In genomic region chr3:50382729-50383128, GRCm38 (mm10) we compare ENCODE assay signal across 9 mouse cellular contexts.
DNase-seq lines count a peak whose midpoint lies in the region; ATAC-seq lines count a peak whose summit lies in the region.
"Had no signal": no experiment of that assay in that cellular context is flagged by ENCODE, and none has a peak within 500 bp of the region (broad histone marks: within the 10 kb centered on the region; RNA-seq: fewer than 3 reads in every experiment).

No protein-coding gene starts in this region.

- intact Hi-C loops in heart, postnatal 36 days (cut with DNase I): loop anchor here (5.0 kb wide), 2 partner anchors 525 to 735 kb away; no protein-coding TSS in a partner anchor

- no peak for DNase-seq in heart, postnatal 36 days
- peak; percentile 20 for DNase-seq in embryonic facial prominence, embryonic 11.5 days (ENCODE audit: low spot score)
- no peak for DNase-seq in cerebellum, adult 9-11 months
- no peak for DNase-seq in ovary, adult 18-20 months (ENCODE audit: low spot score)
- DNase-seq in cerebellum, adult 9-10 months: no peak
- DNase-seq: liver, embryonic 13.5 days had no signal

- no peaks in the 10 kb centered on the region for H3K36me3 ChIP-seq in heart, embryonic 15.5 days
- H3K36me3 ChIP-seq in embryonic facial prominence, embryonic 11.5 days (replicated peaks; ENCODE audit: control insufficient read depth, insufficient read depth, low read depth, low read length): no peaks in the 10 kb centered on the region
- no peaks in the 10 kb centered on the region for H3K36me3 ChIP-seq in intestine, embryonic 16.5 days (ENCODE audit: control insufficient read depth, insufficient read depth, low read length)
- no peaks in the 10 kb centered on the region for H3K36me3 ChIP-seq in midbrain, embryonic 16.5 days (ENCODE audit: control insufficient read depth, insufficient read depth, low read length)
- H3K36me3 ChIP-seq: liver, embryonic 13.5 days had no signal

- 0 out of 2 replicates have a peak, but pooled peaks cover 7% of the 10 kb centered on the region for H3K4me1 ChIP-seq in heart, embryonic 15.5 days (replicated peaks)
- 0 out of 2 replicates have a peak, but pooled peaks cover 5% of the 10 kb centered on the region for H3K4me1 ChIP-seq in embryonic facial prominence, embryonic 11.5 days (ENCODE audit: control insufficient read depth, insufficient read depth, low read length)
- H3K4me1 ChIP-seq in intestine, embryonic 16.5 days (ENCODE audit: control insufficient read depth, insufficient read depth, low read length): no peaks in the 10 kb centered on the region
- peaks cover 11% of the 10 kb centered on the region for H3K4me1 ChIP-seq in midbrain, embryonic 16.5 days (ENCODE audit: control insufficient read depth, insufficient read depth, low read length)
- H3K4me1 ChIP-seq: liver, embryonic 13.5 days had no signal

- no peaks in the 10 kb centered on the region for H3K27me3 ChIP-seq in heart, embryonic 15.5 days
- H3K27me3 ChIP-seq in embryonic facial prominence, embryonic 11.5 days (ENCODE audit: control insufficient read depth, insufficient read depth, low read length): no peaks in the 10 kb centered on the region
- H3K27me3 ChIP-seq in intestine, embryonic 16.5 days (replicated peaks; ENCODE audit: control insufficient read depth, insufficient read depth, low read length): no peaks in the 10 kb centered on the region
- no peaks in the 10 kb centered on the region for H3K27me3 ChIP-seq in midbrain, embryonic 16.5 days (ENCODE audit: control insufficient read depth, insufficient read depth, low read depth, low read length)
- H3K27me3 ChIP-seq: liver, embryonic 13.5 days had no signal

- no peaks in the 10 kb centered on the region for H3K9me3 ChIP-seq in heart, embryonic 15.5 days (replicated peaks)
- no peaks in the 10 kb centered on the region for H3K9me3 ChIP-seq in embryonic facial prominence, embryonic 11.5 days (replicated peaks; ENCODE audit: control insufficient read depth, low read length)
- H3K9me3 ChIP-seq in intestine, embryonic 16.5 days (ENCODE audit: control insufficient read depth, low read length): no peaks in the 10 kb centered on the region
- no peaks in the 10 kb centered on the region for H3K9me3 ChIP-seq in midbrain, embryonic 16.5 days (replicated peaks; ENCODE audit: control insufficient read depth, low read length, poor library complexity, severe bottlenecking)
- H3K9me3 ChIP-seq: liver, embryonic 13.5 days had no signal

- peak overlapping the region; percentile 62 for H3K4me2 ChIP-seq in heart, embryonic 15.5 days
- no peak overlapping the region for H3K4me2 ChIP-seq in embryonic facial prominence, embryonic 11.5 days (ENCODE audit: low read depth, low read length)
- no peak overlapping the region for H3K4me2 ChIP-seq in intestine, embryonic 16.5 days (ENCODE audit: low read depth, low read length)
- peak overlapping the region; percentile 53 for H3K4me2 ChIP-seq in midbrain, embryonic 16.5 days (ENCODE audit: low read length)

- H3K27ac ChIP-seq in heart, embryonic 15.5 days: peak overlapping the region; percentile 40; the same call in 1 of the 2 replicates
- no peak overlapping the region for H3K27ac ChIP-seq in embryonic facial prominence, embryonic 11.5 days (replicated peaks; ENCODE audit: low read depth, low read length)
- no peak overlapping the region for H3K27ac ChIP-seq in intestine, embryonic 16.5 days (ENCODE audit: low read length)
- H3K27ac ChIP-seq in midbrain, embryonic 16.5 days (ENCODE audit: low read length): peak overlapping the region; percentile 19; the same call in 1 of the 2 replicates
- H3K27ac ChIP-seq: liver, embryonic 13.5 days had no signal

- ATAC-seq in heart, embryonic 15.5 days (replicated peaks; ENCODE audit: insufficient number of reproducible peaks, insufficient read depth, low FRiP score, low read depth): no peak
- ATAC-seq in embryonic facial prominence, embryonic 11.5 days (replicated peaks; ENCODE audit: insufficient number of reproducible peaks, low FRiP score, low TSS enrichment, low read depth): no peak
- ATAC-seq in intestine, embryonic 16.5 days: peak; percentile 60
- ATAC-seq in midbrain, embryonic 16.5 days: no peak

- H3K9ac ChIP-seq in heart, embryonic 15.5 days: no peak overlapping the region
- no peak overlapping the region for H3K9ac ChIP-seq in embryonic facial prominence, embryonic 11.5 days (replicated peaks; ENCODE audit: low read length)
- no peak overlapping the region for H3K9ac ChIP-seq in intestine, embryonic 16.5 days (ENCODE audit: low read depth, low read length)
- no peak overlapping the region for H3K9ac ChIP-seq in midbrain, embryonic 16.5 days (ENCODE audit: low read depth, low read length)
- H3K9ac ChIP-seq: liver, embryonic 13.5 days had no signal

- 28% methylated on average over 5 of the region's 5 CpGs for whole genome bisulfite sequencing in heart, embryonic 15.5 days
- 31% methylated on average over 5 of the region's 5 CpGs for WGBS in embryonic facial prominence, embryonic 11.5 days
- 45% methylated on average over 5 of the region's 5 CpGs for WGBS in intestine, embryonic 16.5 days
- 35% methylated on average over 5 of the region's 5 CpGs for WGBS in midbrain, embryonic 16.5 days

- H3K4me3 ChIP-seq in heart, embryonic 15.5 days: peak overlapping the region; percentile 52
- H3K4me3 ChIP-seq in embryonic facial prominence, embryonic 11.5 days (ENCODE audit: low read depth, low read length): no peak overlapping the region
- no peak overlapping the region for H3K4me3 ChIP-seq in intestine, embryonic 16.5 days (ENCODE audit: low read length)
- H3K4me3 ChIP-seq in midbrain, embryonic 16.5 days (ENCODE audit: low read depth, low read length): no peak overlapping the region

Comparison
In these comparisons a context has a peak if more than half of its experiments do, and no peak if none do; other contexts are left out.
1. H3K27ac ChIP-seq: peak in heart, embryonic 15.5 days (single experiment) and midbrain, embryonic 16.5 days (single experiment); none in embryonic facial prominence, embryonic 11.5 days (single experiment) and intestine, embryonic 16.5 days (single experiment).
2. H3K4me2 ChIP-seq: peak in heart, embryonic 15.5 days (single experiment) and midbrain, embryonic 16.5 days (single experiment); none in embryonic facial prominence, embryonic 11.5 days (single experiment) and intestine, embryonic 16.5 days (single experiment).